In genomic region chr8:123332262-123333090, GRCm38 (mm10) we compare ENCODE assay signal across 8 mouse cellular contexts. TPM values are rescaled to one million over a fixed set of nuclear protein-coding genes. Genes with fewer than 3 reads are reported as not detected.
A peak's percentile ranks its signal among the peaks of the same experiment; 100 is the strongest.
DNase-seq lines count a peak whose midpoint lies in the region; ATAC-seq lines count a peak whose summit lies in the region.

Gene Spire2 (plus strand): TSS chr8:123332713.

- ATAC-seq in limb, embryonic 13.5 days (ENCODE audit: low FRiP score, low read depth): peak; percentile 87
- ATAC-seq in midbrain, embryonic 16.5 days: peak; percentile 90

- peak within 1 kb of the TSS; percentile 62 for H3K9ac ChIP-seq in limb, embryonic 13.5 days
- peak within 1 kb of the TSS; percentile 94 for H3K9ac ChIP-seq in midbrain, embryonic 16.5 days (ENCODE audit: low read depth, low read length)

- peaks cover 40% of the 10 kb centered on the region for H3K27me3 ChIP-seq in limb, embryonic 13.5 days
- H3K27me3 ChIP-seq in midbrain, embryonic 16.5 days (ENCODE audit: control insufficient read depth, insufficient read depth, low read depth, low read length): no peaks in the 10 kb centered on the region

- peak; percentile 53 to 67 for DNase-seq in urinary bladder, adult 18-20 months (ENCODE audit: low spot score in 2 of 2)
- no peak for DNase-seq in urinary bladder, postnatal 10 days (ENCODE audit: low spot score)
- DNase-seq in embryo, embryonic 9.5 days (ENCODE audit: extremely low spot score): peak; percentile 90
- peak; percentile 93 for DNase-seq in heart, adult 11 months
- peak; percentile 78 for DNase-seq in kidney, adult 18-20 months
- DNase-seq in spleen, postnatal 14 days (ENCODE audit: low spot score in 2 of 2): peak; percentile 55 to 67

- no peaks in the 10 kb centered on the region for H3K36me3 ChIP-seq in limb, embryonic 13.5 days
- H3K36me3 ChIP-seq in midbrain, embryonic 16.5 days (ENCODE audit: control insufficient read depth, insufficient read depth, low read length): no peaks in the 10 kb centered on the region

- peaks cover 7% of the 10 kb centered on the region for H3K4me1 ChIP-seq in limb, embryonic 13.5 days
- peaks cover 24% of the 10 kb centered on the region for H3K4me1 ChIP-seq in midbrain, embryonic 16.5 days (ENCODE audit: control insufficient read depth, insufficient read depth, low read length)

- no peaks in the 10 kb centered on the region for H3K9me3 ChIP-seq in limb, embryonic 13.5 days
- no peaks in the 10 kb centered on the region for H3K9me3 ChIP-seq in midbrain, embryonic 16.5 days (replicated peaks; ENCODE audit: control insufficient read depth, low read length, poor library complexity, severe bottlenecking)

- under 1% methylated on average over 78 of the region's 85 CpGs for WGBS in limb, embryonic 13.5 days
- under 1% methylated on average over 65 of the region's 85 CpGs for WGBS in midbrain, embryonic 16.5 days

- peak within 1 kb of the TSS; percentile 53 for H3K4me3 ChIP-seq in limb, embryonic 13.5 days
- H3K4me3 ChIP-seq in midbrain, embryonic 16.5 days (ENCODE audit: low read depth, low read length): peak within 1 kb of the TSS; percentile 88

- H3K27ac ChIP-seq in limb, embryonic 13.5 days: no peak within 1 kb of the TSS
- peak within 1 kb of the TSS; percentile 95 for H3K27ac ChIP-seq in midbrain, embryonic 16.5 days (ENCODE audit: low read length)

- H3K4me2 ChIP-seq in limb, embryonic 13.5 days (replicated peaks): peak within 1 kb of the TSS; percentile 93
- H3K4me2 ChIP-seq in midbrain, embryonic 16.5 days (ENCODE audit: low read length): peak within 1 kb of the TSS; percentile 83

RNA-seq across cellular contexts. Expression of gene Spire2, which starts in this region (rescaled TPM):
- polyA plus RNA-seq in limb, embryonic 13.5 days (2015; fragmentation: Nextera tagmentation; extraction: Ambion mirVana): 0.80 and 1.1 TPM in 2 replicates
- polyA plus RNA-seq in midbrain, embryonic 16.5 days (2015; fragmentation: Nextera tagmentation; extraction: Ambion mirVana): 39.1 and 42.3 TPM in 2 replicates

Comparison
In these comparisons a context has a peak if more than half of its experiments do, and no peak if none do; other contexts are left out.
1. RNA of gene Spire2 (polyA plus RNA-seq): 39.1 to 42.3 TPM in midbrain, embryonic 16.5 days; 0.80 to 1.1 TPM in limb, embryonic 13.5 days; every median in the first group is over 10 times any median in the second.